Mouse (Mus musculus): Measurements from ENCODE around the gene Tomm70a.

Tomm70a gene

GRCm38 (mm10) chr16:57182037-57182436 is 60.5 kb downstream of the Tomm70a start:
- intact Hi-C loops (cut with DNase I): no loop called here

GRCm38 (mm10) chr16:57186618-57187017 is 65.1 kb downstream of the Tomm70a start:
- intact Hi-C loops (cut with DNase I): no loop called here

- intact Hi-C loops (cut with DNase I): no loop called here
Observed at GRCm38 (mm10) chr16:57189493-57189892, 68.0 kb downstream of the Tomm70a start.

GRCm38 (mm10) chr16:57190390-57190789 is 68.9 kb downstream of the Tomm70a start:
- intact Hi-C loops (cut with DNase I): no loop called here

- intact Hi-C loops (cut with DNase I): no loop called here
Observed at GRCm38 (mm10) chr16:57191214-57191613, 69.7 kb downstream of the Tomm70a start.

GRCm38 (mm10) chr16:57196590-57196989 is 75.1 kb downstream of the Tomm70a start:
- intact Hi-C loops (cut with DNase I): no loop called here

GRCm38 (mm10) chr16:57197281-57197680 is 75.8 kb downstream of the Tomm70a start:
- intact Hi-C loops (cut with DNase I): no loop called here
